Mouse (Mus musculus) heart, postnatal 0 days (tissue): Measurements from ENCODE around the gene Cald1.

ENCODE experiments used
- CTCF ChIP-seq: IDR thresholded peaks from 2 replicates; pipeline ENCODE4 v1.5.1; 2016; ENCODE audit warnings: antibody characterized with exemption, control low read depth, low read depth
- EP300 ChIP-seq: IDR thresholded peaks from 2 replicates; pipeline ENCODE4 v1.6.1; 2016; ENCODE audit warnings: antibody characterized with exemption, low read depth

GRCm38 (mm10) chr6:34703421-34704120, 105.3 kb downstream of the Cald1 start:
- TF ChIP-seq CTCF, result no peak
- TF ChIP-seq EP300, result no peak
